In genomic region chr3:87617811-87618130, GRCm38 (mm10) we compare ENCODE assay signal across 8 mouse cellular contexts. TPM values are rescaled to one million over a fixed set of nuclear protein-coding genes. Genes with fewer than 3 reads are reported as not detected.
DNase-seq lines count a peak whose midpoint lies in the region; ATAC-seq lines count a peak whose summit lies in the region.

No protein-coding gene starts in this region.

- whole genome bisulfite sequencing in neural tube, embryonic 11.5 days, result 3% methylated on average over 6 of the region's 6 CpGs
- WGBS in embryonic facial prominence, embryonic 15.5 days, result 0% methylated on average over 6 of the region's 6 CpGs
- 1% methylated on average over 6 of the region's 6 CpGs for WGBS in limb, embryonic 11.5 days
- 1% methylated on average over 6 of the region's 6 CpGs for WGBS in stomach, embryonic 14.5 days

- no peak for DNase-seq in neural tube, embryonic 11.5 days (ENCODE audit: low spot score)
- no peak for DNase-seq in neural tube, embryonic 10.5 days (ENCODE audit: extremely low spot score, low spot score)
- no peak for DNase-seq in limb, embryonic 11.5 days (ENCODE audit: low spot score)
- no peak for DNase-seq in adrenal gland, adult (ENCODE audit: inconsistent age in 2 of 2, low spot score in 1 of 2)
- no peak for DNase-seq in urinary bladder, adult 18-20 months (ENCODE audit: low spot score in 2 of 2)
- no peak for DNase-seq in right cerebral cortex, adult 18-20 months

- peaks cover 16% of the 10 kb centered on the region for H3K4me1 ChIP-seq in neural tube, embryonic 11.5 days (ENCODE audit: control insufficient read depth, insufficient read depth, low read length)
- peaks cover 31% of the 10 kb centered on the region for H3K4me1 ChIP-seq in embryonic facial prominence, embryonic 15.5 days
- H3K4me1 ChIP-seq in limb, embryonic 11.5 days (ENCODE audit: control insufficient read depth, insufficient read depth, low read length), result peaks cover 23% of the 10 kb centered on the region
- H3K4me1 ChIP-seq in stomach, embryonic 14.5 days (ENCODE audit: control insufficient read depth, insufficient read depth, low read length), result peaks cover 21% of the 10 kb centered on the region

- peak overlapping the region; percentile 93 for H3K27ac ChIP-seq in neural tube, embryonic 11.5 days (ENCODE audit: low read depth, low read length)
- peak overlapping the region; percentile 95 for H3K27ac ChIP-seq in embryonic facial prominence, embryonic 15.5 days (replicated peaks)
- peak overlapping the region; percentile 88 for H3K27ac ChIP-seq in limb, embryonic 11.5 days (replicated peaks; ENCODE audit: low read depth, low read length)
- peak overlapping the region; percentile 86 for H3K27ac ChIP-seq in stomach, embryonic 14.5 days (ENCODE audit: low read length)

- no peaks in the 10 kb centered on the region for H3K27me3 ChIP-seq in neural tube, embryonic 11.5 days (ENCODE audit: control insufficient read depth, insufficient read depth, low read length)
- H3K27me3 ChIP-seq in embryonic facial prominence, embryonic 15.5 days, result no peaks in the 10 kb centered on the region
- H3K27me3 ChIP-seq in limb, embryonic 11.5 days (ENCODE audit: control insufficient read depth, insufficient read depth, low read length), result no peaks in the 10 kb centered on the region
- no peaks in the 10 kb centered on the region for H3K27me3 ChIP-seq in stomach, embryonic 14.5 days (ENCODE audit: control insufficient read depth, insufficient read depth, low read length)

- H3K9ac ChIP-seq in neural tube, embryonic 11.5 days (ENCODE audit: low read length), result peak overlapping the region; percentile 85
- H3K9ac ChIP-seq in embryonic facial prominence, embryonic 15.5 days, result peak overlapping the region; percentile 89
- peak overlapping the region; percentile 88 for H3K9ac ChIP-seq in limb, embryonic 11.5 days (ENCODE audit: low read length)
- peak overlapping the region; percentile 85 for H3K9ac ChIP-seq in stomach, embryonic 14.5 days (replicated peaks; ENCODE audit: low read depth, low read length)

- peak overlapping the region; percentile 80 for H3K4me3 ChIP-seq in neural tube, embryonic 11.5 days (ENCODE audit: low read depth, low read length)
- H3K4me3 ChIP-seq in embryonic facial prominence, embryonic 15.5 days (replicated peaks), result peak overlapping the region; percentile 85
- peak overlapping the region; percentile 72 for H3K4me3 ChIP-seq in limb, embryonic 11.5 days (ENCODE audit: low read depth, low read length)
- H3K4me3 ChIP-seq in stomach, embryonic 14.5 days (ENCODE audit: low read depth, low read length), result peak overlapping the region; percentile 72

- no peaks in the 10 kb centered on the region for H3K36me3 ChIP-seq in neural tube, embryonic 11.5 days (ENCODE audit: control insufficient read depth, insufficient read depth, low read length)
- no peaks in the 10 kb centered on the region for H3K36me3 ChIP-seq in embryonic facial prominence, embryonic 15.5 days
- H3K36me3 ChIP-seq in limb, embryonic 11.5 days (ENCODE audit: control insufficient read depth, insufficient read depth, low read length), result no peaks in the 10 kb centered on the region
- H3K36me3 ChIP-seq in stomach, embryonic 14.5 days (ENCODE audit: control insufficient read depth, insufficient read depth, low read length), result no peaks in the 10 kb centered on the region

- H3K9me3 ChIP-seq in neural tube, embryonic 11.5 days (ENCODE audit: control insufficient read depth, low read length), result no peaks in the 10 kb centered on the region
- H3K9me3 ChIP-seq in embryonic facial prominence, embryonic 15.5 days (replicated peaks), result no peaks in the 10 kb centered on the region
- no peaks in the 10 kb centered on the region for H3K9me3 ChIP-seq in limb, embryonic 11.5 days (ENCODE audit: control insufficient read depth, low read length)
- H3K9me3 ChIP-seq in stomach, embryonic 14.5 days (ENCODE audit: control insufficient read depth, low read depth, low read length), result no peaks in the 10 kb centered on the region

- peak overlapping the region; percentile 93 for H3K4me2 ChIP-seq in neural tube, embryonic 11.5 days (ENCODE audit: low read depth)
- H3K4me2 ChIP-seq in embryonic facial prominence, embryonic 15.5 days (replicated peaks), result peak overlapping the region; percentile 83
- peak overlapping the region; percentile 81 for H3K4me2 ChIP-seq in limb, embryonic 11.5 days (ENCODE audit: low read depth, severe bottlenecking)
- peak overlapping the region; percentile 94 for H3K4me2 ChIP-seq in stomach, embryonic 14.5 days (replicated peaks; ENCODE audit: low read depth, low read length)

- ATAC-seq in neural tube, embryonic 11.5 days (ENCODE audit: insufficient read depth, low FRiP score, low TSS enrichment), result no peak; the same call in 1 of the 2 replicates
- ATAC-seq in embryonic facial prominence, embryonic 15.5 days (ENCODE audit: insufficient number of reproducible peaks, low FRiP score, low TSS enrichment, low read depth), result no peak
- ATAC-seq in limb, embryonic 11.5 days (ENCODE audit: insufficient number of reproducible peaks, low FRiP score, low TSS enrichment, low read depth), result no peak
- ATAC-seq in stomach, embryonic 14.5 days (ENCODE audit: insufficient number of reproducible peaks, insufficient read depth, low FRiP score, low read depth), result no peak

RNA-seq across cellular contexts. Expression of gene Arhgef11, which starts 0.4 kb away (rescaled TPM):
- 18.3 and 22.0 TPM in 2 replicates for polyA plus RNA-seq in neural tube, embryonic 11.5 days (2014; fragmentation: Nextera tagmentation; extraction: Ambion mirVana)
- 16.4 and 18.3 TPM in 2 replicates for polyA plus RNA-seq in embryonic facial prominence, embryonic 15.5 days (2015; fragmentation: Nextera tagmentation; extraction: Ambion mirVana)
- 15.4 and 16.2 TPM in 2 replicates for polyA plus RNA-seq in limb, embryonic 11.5 days (2014; fragmentation: Nextera tagmentation; extraction: Ambion mirVana)
- 17.5 and 18.6 TPM in 2 replicates for polyA plus RNA-seq in stomach, embryonic 14.5 days (2014; fragmentation: Nextera tagmentation; extraction: Ambion mirVana)
